Mouse (Mus musculus): Measurements from ENCODE around the gene Cd180. TPM values are rescaled to one million over a fixed set of nuclear protein-coding genes. Genes with fewer than 3 reads are reported as not detected.
A peak's percentile ranks its signal among the peaks of the same experiment; 100 is the strongest.
"Not testable (repeated sequence)": the region's sequence is repeated elsewhere in the genome, so short reads cannot be mapped to it uniquely, and the experiment has no call there.

Gene Cd180
- total RNA-seq, 1 experiment from 2014 or later: 60.8 TPM

DNA sequence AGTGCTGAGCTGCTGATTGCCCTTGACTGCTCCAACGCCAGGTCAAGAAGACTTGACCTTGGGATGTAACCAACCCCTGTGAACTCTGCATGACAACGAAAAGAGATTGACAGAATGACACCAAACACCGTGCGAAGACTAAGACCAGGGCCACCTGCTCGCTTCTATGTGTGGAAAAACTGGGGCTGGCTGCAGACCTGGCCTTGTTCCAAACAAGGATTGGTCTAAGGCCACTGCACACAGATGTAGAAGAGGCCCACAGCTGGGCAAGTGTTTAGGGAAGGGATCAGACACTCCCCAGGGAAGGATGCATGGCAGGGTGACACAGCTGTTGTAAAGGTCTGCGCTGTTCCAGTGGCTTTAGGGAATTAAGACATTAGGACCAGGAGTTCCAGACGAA, 22.9 kb upstream of the Cd180 start:
- no peak for ATAC-seq (replicated peaks; ENCODE audit: insufficient number of reproducible peaks, low FRiP score, low TSS enrichment, poor library complexity, severe bottlenecking)

DNA sequence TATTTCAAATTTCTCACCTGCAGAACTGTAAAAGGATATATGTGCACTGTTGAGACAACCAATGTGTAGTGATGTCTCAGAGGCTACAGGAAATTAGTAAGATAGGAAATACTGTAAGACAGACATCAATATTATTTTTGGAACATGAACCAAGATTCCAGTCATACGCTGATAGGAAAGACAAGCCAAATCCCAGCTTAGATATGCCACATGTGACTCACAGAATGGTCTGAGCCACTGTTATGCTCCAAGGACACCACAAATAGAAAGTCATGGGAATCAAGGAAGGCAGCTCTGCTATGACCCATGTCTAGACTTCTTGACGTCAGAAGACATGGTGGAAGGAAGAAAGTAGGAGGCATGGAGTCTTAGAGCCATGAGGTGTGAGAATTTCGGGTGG, 19.3 kb upstream of the Cd180 start:
- ATAC-seq (replicated peaks; ENCODE audit: insufficient number of reproducible peaks, low FRiP score, low TSS enrichment, poor library complexity, severe bottlenecking): no peak

GRCm38 (mm10) chr13:102677602-102678001, 15.8 kb upstream of the Cd180 start:
- ATAC-seq (replicated peaks; ENCODE audit: insufficient number of reproducible peaks, low FRiP score, low TSS enrichment, poor library complexity, severe bottlenecking): not testable (repeated sequence)

DNA sequence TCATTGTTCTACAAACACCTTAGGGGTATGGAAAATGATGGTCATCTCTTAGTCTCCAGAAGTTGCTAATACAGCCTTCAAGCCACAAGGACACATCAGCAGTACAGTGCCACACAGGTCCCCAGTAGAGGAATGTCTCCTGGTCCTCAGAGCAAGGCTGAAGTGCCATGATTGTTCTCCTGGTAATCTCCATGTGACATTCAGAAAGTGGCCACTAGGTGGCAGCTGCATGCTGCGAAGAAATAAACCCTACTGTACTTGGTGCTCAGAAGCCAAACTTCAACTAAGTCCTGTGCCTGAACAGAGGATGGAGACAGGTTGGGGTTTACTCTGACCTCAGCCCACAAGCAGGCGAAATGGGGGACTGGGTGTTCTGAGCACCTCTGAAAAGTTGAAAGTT, 14.9 kb upstream of the Cd180 start:
- peak; percentile 92 for ATAC-seq (replicated peaks; ENCODE audit: insufficient number of reproducible peaks, low FRiP score, low TSS enrichment, poor library complexity, severe bottlenecking)

DNA sequence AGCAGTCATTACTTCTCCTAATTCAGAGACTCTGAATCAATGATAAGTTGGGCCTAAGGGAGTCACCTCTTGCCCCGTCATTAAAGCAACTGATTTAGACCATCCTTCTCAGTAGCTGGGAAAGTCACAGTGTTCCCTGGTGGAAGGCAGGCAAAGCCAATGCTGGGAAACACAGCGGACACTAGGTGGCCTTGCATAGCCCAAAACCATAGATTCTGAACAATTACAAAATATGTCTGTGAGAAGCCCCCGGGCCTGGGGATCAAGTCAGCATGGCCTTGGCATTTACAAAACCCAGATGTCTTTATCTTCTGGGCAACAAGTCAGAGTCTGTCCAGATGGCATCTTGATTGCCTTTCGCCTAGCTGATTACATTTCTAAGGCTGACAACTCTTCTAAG, 8.5 kb upstream of the Cd180 start:
- no peak for ATAC-seq (replicated peaks; ENCODE audit: insufficient number of reproducible peaks, low FRiP score, low TSS enrichment, poor library complexity, severe bottlenecking)

- peak; percentile 50 for ATAC-seq (replicated peaks; ENCODE audit: insufficient number of reproducible peaks, low FRiP score, low TSS enrichment, poor library complexity, severe bottlenecking)
Measured at GRCm38 (mm10) chr13:102688121-102688520, 5.2 kb upstream of the Cd180 start.

GRCm38 (mm10) chr13:102689201-102690090, 3.9 kb upstream of the Cd180 start:
- ATAC-seq (replicated peaks; ENCODE audit: insufficient number of reproducible peaks, low FRiP score, low TSS enrichment, poor library complexity, severe bottlenecking): peak; percentile 61

- ATAC-seq (replicated peaks; ENCODE audit: insufficient number of reproducible peaks, low FRiP score, low TSS enrichment, poor library complexity, severe bottlenecking): no peak
Measured at GRCm38 (mm10) chr13:102690184-102690583, 3.2 kb upstream of the Cd180 start.

GRCm38 (mm10) chr13:102691408-102692150, 1.8 kb upstream of the Cd180 start:
- ATAC-seq (replicated peaks; ENCODE audit: insufficient number of reproducible peaks, low FRiP score, low TSS enrichment, poor library complexity, severe bottlenecking): no peak

DNA sequence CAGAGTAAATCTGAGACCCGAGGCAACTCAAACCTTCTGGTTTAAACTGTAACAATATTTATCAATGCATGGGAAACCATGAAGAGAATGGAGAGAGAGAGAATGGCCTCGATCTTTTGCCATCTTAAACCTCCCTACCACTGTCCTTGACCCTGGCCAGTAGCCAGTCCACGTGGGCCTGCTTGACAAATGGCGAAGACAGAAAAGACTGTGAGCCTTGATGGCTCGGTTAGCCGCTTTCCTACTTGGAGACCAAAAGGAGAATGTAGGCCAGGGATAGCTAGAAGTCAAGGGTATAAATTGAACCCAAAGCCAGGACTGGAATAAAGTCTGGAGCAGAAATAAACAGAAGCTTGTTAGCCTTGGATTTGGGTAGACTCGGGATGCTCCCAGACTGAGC, 796 bp downstream of the Cd180 start:
- no peak for ATAC-seq (replicated peaks; ENCODE audit: insufficient number of reproducible peaks, low FRiP score, low TSS enrichment, poor library complexity, severe bottlenecking)

DNA sequence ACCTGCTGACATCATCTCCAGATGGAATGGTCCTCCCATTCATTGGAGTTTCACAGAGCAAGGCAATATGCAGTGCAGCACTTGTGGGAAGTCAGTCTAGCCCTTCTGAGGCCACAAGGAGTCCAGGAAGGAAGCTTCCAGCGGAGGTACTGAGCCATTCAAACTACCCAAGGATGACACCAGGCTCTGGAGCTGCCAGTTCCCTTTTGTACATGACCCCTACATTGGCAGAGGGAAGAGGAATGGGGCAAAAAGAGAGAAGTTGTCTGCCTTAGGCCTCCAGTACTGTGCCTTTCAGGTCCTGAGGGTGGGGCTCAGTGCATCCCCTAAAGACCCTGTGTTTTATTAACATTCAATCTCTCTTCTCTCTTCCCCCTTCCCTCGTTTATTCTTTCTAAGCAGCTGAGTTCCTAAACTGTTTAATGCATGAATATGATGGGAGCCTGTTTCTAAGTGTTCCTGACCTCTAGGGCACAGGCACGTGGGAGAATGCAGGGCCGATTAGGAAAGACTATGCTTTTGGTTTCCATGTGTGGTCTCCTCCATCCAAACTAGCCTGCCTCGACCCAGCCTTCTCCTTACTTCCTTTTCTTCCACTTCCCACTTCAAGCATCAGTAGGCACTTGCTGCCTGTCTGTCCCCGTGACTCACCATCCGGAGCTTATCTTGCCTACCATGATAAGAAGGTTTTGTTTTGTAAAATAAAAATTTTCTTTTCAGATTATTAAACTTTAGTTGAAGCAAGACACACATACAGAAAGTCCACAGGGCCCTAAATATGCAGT, 2.0 kb downstream of the Cd180 start:
- ATAC-seq (replicated peaks; ENCODE audit: insufficient number of reproducible peaks, low FRiP score, low TSS enrichment, poor library complexity, severe bottlenecking): peak; percentile 72

- no peak for ATAC-seq (replicated peaks; ENCODE audit: insufficient number of reproducible peaks, low FRiP score, low TSS enrichment, poor library complexity, severe bottlenecking)
Measured at GRCm38 (mm10) chr13:102698335-102698734, 5.0 kb downstream of the Cd180 start.

GRCm38 (mm10) chr13:102698751-102699323, 5.5 kb downstream of the Cd180 start:
- ATAC-seq (replicated peaks; ENCODE audit: insufficient number of reproducible peaks, low FRiP score, low TSS enrichment, poor library complexity, severe bottlenecking): no peak

DNA sequence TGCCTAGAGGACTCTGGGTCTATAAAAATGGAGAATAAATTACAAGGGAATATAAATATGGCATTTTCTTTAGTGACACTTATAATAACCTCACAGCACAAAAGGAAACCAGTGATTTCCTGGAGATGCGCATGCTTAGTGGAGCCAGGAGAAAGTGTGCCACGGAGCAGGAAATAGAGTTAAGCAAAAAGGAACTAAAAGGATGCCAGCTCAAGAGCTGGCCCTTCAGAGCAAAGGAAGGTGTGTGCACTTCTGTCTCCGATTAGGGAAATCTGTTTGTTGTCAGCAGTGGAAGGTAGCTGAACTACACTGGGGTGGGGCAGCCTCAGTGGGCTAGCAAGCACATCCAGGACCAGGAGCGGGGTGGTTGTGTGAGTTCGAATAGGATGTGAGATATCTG, 6.8 kb downstream of the Cd180 start:
- peak; percentile 43 for ATAC-seq (replicated peaks; ENCODE audit: insufficient number of reproducible peaks, low FRiP score, low TSS enrichment, poor library complexity, severe bottlenecking)

DNA sequence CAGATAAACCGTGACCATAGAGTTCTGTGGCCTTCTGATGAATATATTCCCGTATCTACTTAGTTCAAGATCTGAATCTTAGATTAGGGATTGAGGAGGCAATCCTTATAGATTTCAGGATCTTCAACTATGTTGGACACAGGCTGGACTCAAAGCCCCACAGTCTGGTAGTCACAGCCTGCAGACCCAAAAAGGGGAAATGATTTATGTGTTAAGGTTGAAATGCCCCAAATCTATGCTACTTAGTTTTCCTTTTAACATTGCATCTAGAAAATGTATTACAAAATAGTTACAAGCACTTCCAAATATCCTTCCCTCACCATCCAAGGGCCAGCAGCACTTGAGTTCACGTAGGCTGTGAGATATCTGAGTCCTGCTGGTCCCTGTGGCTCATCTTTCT, 7.4 kb downstream of the Cd180 start:
- ATAC-seq (replicated peaks; ENCODE audit: insufficient number of reproducible peaks, low FRiP score, low TSS enrichment, poor library complexity, severe bottlenecking): 0 out of 2 replicates have a peak, but pooled peaks have one; percentile 18

DNA sequence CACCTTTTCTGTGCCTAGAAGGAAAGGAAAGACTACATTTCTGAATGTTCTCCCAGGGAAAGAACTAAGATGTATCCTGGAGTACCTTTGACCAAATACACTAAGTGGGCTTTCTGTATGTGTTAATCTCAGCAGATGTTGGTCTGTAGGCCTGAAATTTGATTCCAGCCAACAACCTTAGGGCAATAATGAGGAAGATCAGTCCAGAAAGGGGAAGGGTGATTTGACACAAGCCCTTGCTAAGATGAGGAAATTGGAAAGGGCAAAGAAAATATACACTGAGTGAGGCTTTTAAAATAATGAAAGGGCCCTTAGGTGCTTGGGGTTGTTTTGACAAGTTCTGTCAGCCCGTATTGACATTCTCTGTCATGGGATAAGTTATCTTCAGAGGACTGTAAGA, 23.6 kb downstream of the Cd180 start:
- ATAC-seq (replicated peaks; ENCODE audit: insufficient number of reproducible peaks, low FRiP score, low TSS enrichment, poor library complexity, severe bottlenecking): peak; percentile 87

- ATAC-seq (replicated peaks; ENCODE audit: insufficient number of reproducible peaks, low FRiP score, low TSS enrichment, poor library complexity, severe bottlenecking): no peak
Measured at GRCm38 (mm10) chr13:102725416-102725815, 32.1 kb downstream of the Cd180 start.

DNA sequence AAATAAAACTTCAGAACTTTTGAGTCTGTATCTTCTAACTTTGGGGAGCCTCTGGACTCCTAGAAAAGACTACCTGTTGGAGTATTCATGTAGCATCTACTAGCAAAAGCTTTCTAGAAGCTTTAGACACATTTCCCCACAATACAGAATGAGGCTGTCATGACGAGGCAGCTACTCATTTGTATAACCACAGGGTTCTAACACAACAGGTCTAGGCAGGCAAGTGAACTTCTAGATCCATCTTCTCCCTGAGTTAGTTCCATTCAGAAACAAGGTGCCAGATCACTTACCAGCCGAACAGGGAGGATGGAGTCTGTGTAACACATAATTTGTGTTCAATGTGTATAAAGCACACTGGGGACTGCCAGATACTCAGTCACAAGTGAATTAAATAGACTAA, 32.5 kb downstream of the Cd180 start:
- no peak for ATAC-seq (replicated peaks; ENCODE audit: insufficient number of reproducible peaks, low FRiP score, low TSS enrichment, poor library complexity, severe bottlenecking)

DNA sequence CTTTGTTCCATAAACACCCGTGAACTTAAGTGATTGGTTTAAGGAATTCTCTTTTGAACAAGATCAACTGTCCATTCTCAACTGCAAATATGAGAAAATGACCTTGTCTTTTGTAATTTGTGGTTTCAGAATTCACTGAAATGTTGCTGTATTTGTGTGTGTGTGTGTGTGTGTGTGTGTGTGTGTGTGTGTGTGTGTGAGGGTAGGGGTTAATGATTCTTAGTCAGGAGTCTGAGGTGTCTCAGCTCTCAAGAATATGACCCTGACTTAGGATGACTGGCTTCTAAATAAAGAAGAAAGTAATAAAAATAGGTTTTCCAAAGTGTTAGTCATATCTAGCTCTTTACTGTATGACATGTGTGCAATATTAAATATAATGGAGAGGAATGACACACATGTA, 33.5 kb downstream of the Cd180 start:
- no peak for ATAC-seq (replicated peaks; ENCODE audit: insufficient number of reproducible peaks, low FRiP score, low TSS enrichment, poor library complexity, severe bottlenecking)

Data from monocyte, adult 5-6 weeks (primary cell).